Mouse (Mus musculus) thymus, postnatal 14 days (tissue): ENCODE results near the gene Hscb.
"Not testable (repeated sequence)": the region's sequence is repeated elsewhere in the genome, so short reads cannot be mapped to it uniquely, and the experiment has no call there.

Experiments used
- DNase-seq: peaks from one replicate; pipeline ENCODE4 v3.0.0; 2021

Hscb gene

DNA sequence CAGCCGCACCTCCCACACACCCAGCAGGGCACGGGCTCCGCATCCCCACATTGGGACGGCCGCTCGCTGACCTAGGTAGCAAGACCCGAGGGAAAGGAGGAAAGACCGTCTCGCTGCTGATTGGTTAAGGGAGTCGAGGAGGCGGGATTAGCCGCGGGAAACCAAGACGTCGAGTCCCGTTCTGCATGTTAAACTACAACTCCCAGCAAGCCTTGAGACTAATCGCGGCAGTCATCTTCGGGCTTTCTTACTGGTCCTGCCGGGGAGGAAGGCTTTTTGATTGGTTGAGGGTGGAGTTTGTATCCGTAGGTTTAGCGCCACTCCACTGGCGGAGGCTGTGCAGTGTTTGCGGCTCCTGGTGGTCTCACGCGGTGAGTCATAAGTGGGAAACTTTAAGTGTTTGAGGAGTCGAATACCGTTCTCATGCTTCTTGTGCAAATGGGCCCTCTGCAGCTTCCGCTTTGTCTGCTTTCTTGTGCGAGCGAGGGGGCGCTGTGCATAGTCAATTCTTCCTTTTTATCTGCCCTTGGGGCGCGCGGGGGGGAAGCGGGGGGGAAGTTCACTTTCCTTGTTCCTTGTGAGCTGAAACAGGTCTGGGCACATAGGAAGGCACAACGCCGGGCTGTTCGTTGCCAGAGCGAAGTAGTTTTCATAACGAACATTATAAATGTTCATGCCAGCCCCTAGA lies at the start of gene Hscb, which contains the start of gene Chek2:
TSS of gene Hscb (minus strand) at position 100 of the 688 bp plus-strand sequence.
TSS of gene Chek2 (plus strand) at position 302 of the 688 bp plus-strand sequence.
- peak; percentile 97 for DNase-seq

DNA sequence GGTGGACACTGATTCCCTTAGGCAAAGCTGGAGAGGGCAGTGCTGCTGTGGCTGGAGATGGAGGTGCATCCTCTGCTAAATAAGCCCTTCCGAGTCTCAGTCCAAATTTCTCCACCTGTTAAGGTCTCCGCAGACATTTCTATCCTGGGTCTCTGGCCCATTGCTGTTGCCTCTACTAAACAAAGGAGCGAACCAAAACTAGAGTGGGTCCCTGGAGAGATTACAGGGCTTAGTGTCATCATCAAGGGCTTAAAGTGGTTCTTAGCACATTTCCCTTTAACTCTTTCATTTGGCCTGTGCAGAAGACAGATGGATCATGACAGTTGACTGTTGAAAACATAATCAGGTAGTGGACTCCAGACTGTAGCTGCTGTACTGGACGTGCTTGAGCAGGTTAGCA lies 49.0 kb upstream of the Hscb start:
- DNase-seq, result no peak

DNA sequence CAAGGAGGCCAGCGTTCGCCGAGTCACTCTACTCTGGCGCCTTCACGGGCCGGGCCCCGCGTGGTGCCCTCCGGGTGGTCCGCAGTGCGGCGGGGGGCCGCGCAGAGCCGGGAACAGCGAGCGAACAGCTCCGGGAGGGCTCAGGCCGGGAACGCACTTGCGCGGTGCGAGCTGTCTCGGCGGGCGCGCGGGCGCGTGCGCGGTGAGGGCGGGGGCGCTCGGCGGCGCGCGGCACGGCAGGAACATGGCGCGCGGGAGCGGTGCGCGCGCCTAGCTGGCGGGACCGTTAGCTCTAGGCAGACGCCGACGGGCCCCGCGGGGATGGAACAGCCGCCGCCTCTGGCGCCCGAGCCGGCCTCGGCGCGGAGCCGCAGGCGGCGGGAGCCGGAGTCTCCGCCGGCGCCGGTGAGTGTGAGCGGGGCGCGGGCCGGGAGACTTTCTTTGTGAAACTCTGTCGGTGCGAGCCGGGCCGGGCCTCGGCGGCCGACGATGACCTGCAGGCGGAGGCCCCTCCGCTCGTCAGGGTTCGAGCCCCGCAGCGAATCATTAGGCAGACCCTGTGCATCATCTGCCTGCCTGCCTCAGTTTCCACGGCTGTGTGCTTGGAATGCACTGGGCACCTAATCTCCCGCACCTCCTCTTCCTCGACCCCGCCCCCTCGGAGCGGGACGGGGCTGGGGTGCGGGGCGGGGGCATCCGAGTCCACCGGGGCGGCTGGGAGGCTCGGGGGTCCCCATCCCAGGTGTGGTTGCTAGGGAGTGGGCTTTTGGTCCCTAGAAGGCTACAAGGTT lies 40.2 kb upstream of the Hscb start, which contains the start of gene Ttc28:
TSS of gene Ttc28 (plus strand) at position 220 of the 791 bp plus-strand sequence.
- DNase-seq, result peak; percentile 91

DNA sequence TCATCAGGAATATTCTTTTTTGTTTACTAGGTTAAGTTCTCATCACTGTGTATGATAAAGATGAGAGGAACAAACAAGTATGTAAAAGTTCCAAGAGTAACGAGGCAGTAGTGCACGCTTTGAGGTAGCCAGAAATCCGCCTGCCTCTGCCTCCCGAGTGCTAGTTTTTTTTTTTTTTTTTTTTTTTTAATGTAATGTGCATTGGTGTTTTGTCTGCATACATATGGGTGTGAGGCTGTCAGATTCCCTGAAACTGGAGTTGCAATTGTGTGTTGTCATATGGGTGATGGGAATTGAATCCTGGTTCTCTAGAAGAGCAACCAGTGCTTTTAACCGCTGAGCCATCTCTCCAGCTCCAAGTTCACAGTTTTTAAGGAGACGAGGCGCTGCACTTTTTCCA lies 39.5 kb upstream of the Hscb start:
- no peak for DNase-seq

DNA sequence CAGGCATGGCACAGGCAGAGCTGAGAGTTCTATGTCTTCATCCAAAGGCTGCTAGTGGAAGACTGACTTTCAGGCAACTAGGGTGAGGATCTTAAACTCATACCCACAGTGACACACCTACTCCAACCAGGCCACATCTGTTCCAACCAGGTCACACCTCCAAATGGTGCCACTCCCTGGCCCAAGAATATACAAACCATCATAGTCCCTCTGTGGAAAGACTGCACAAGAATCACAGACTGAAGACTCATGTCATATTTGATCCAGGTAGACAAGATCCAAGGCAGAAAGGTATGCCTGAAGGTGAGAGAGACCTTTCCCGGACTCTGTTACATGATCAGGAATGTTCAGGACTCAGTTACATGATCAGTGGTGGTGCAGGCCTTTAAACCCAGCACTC lies 38.9 kb upstream of the Hscb start:
- not testable (repeated sequence) for DNase-seq

DNA sequence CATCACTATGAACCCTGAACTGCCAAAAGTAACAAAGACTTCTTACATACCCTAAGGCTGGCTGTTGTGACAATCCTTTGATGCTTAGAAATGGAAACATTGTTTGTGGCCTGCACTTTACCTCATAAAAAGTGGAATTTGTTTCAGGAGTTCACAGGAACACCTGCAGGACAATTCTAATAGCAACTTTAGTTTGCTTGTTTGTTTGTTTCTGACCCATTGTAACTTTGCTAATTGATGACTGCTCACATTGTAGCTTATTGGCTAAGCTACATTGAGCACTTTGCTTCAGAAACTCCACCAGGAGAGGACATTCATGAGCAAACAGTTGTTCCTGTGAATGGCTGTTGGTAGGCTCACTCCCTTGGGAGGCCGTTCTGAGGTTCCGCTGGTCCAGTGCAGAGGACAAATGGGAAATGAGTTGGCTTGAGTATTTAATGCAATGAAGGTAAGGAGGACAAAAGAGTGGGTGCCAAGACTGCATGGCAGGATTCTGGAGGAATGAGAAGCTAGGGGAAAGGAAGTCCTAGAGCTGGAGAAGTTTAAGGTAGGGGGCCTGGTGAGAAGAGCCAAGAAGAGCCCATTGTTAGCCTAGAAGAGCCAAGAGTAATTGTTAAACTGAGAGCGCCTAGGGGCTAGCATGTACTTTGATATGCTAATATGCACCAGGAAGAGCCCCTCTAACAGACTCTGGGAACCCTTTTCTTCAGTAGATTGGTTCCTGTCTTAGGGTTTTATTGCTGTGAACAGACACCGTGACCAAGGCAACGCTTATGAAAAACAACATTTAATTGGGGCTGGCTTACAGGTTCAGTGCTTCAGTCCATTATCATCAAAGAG lies 38.3 kb upstream of the Hscb start:
- DNase-seq, result no peak

DNA sequence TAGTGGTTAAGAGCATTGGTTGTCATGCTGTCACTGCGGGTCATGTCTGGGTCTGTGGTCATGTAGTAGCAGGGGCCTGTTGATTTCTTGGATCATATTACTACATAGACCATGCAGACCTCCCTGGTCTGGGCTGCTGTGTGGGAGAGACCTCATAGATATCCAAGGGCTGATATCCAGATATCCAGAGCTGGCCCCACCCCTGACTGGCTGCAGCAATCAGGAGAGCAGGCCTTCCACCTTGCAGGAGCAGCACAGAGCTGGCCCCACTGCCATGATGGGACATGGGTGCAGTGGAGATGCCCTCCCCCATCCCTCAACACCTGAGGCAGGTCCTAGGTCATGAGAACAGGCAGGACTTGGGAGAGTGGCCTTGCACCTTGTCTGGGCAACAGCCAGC lies 35.7 kb upstream of the Hscb start:
- DNase-seq, result no peak

DNA sequence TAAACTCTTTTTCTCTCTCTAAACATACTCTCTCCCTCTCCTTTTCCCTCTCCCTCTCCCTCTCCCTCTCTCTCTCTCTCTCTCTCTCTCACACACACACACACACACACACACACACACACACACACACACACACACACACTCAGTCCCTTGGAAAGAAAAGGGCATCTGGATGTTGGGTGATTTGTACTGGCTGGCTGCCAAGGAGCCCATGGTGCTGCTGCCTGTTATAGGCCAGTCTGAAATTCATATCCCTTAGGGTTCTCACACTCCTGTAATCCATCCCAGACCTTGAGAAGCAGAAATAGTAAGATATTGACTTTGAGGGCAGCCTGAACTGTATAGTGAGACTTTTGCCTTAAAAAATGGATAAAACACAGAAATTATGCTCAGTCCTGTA lies 35.1 kb upstream of the Hscb start:
- no peak for DNase-seq

DNA sequence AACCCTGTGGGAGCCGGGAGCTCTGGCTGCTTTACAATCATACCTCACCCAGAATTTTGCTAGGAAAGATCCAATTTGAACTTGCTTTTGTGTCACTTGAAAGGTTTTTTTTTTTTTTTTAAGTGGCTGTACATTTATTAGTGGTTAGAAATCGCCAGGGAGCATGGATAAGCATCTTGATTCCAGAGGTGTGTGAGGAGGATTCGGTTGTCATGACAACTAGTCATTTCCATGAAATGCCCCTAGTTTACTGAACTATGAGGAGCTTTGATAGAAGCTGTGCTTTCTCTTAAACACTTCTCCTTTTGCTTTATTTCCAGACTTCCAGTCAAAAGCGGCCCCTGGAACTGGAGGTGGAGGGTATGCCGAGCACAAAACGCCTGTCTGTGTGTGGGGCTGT lies 33.6 kb upstream of the Hscb start:
- no peak for DNase-seq

DNA sequence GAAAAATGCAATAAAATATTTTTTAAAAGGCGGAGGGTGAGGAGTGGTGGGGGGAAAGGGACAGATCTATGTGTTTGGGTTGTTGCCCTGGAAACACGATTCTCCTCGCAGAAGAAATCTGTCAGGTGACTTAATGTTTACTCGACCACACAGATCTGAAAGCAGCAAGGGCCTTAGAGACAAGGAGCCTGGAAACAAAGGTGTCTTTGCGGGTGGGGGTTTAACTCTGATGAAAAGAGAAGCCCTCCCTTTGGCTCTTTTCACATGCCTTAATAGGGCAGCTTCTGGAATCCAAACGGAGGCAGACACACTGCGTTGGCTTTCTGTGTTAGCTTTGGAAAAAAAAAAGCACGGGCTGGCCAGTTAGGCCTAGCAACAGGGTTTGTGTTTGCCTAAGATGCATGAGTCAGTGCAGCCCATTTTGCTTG lies 29.7 kb upstream of the Hscb start:
- no peak for DNase-seq

DNA sequence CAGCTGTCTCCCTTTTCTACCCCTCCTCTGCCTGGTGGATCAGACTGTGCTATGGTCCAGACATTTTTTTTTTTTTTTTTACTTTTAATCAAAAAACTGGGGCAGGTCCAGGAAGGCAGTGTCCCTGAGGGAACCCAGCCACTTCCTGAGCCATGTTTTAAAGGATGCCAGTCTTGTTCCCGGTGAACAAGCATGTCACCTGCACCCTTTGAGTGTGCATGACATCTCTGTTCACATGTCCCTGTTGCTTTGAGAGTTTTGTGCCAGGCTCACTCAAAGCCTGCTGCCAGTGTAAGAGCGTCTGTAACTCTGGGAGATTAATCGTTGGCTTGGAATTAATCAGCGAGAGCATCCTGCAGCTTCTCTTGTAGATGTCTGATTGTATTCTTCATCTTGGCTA lies 28.9 kb upstream of the Hscb start:
- DNase-seq, result no peak

DNA sequence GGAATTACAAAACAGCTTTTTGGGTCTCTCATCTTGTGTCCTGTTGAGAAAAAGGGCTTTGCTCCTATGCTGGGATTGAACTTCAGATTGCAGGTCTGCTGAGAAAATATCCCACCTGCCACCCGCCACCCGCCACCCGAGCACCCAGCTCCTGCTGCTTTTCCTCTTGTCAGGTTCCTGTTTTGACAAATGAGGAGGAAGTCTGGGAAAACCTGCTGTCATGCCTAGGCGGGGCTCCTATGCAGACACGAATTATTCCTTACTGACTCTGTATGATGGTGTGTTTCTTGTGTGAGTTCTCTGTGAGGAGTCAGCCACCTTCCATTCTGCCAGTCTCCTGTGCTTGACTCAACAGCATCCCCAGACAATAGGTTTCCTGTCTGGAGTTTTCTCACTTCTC lies 20.9 kb upstream of the Hscb start:
- no peak for DNase-seq

DNA sequence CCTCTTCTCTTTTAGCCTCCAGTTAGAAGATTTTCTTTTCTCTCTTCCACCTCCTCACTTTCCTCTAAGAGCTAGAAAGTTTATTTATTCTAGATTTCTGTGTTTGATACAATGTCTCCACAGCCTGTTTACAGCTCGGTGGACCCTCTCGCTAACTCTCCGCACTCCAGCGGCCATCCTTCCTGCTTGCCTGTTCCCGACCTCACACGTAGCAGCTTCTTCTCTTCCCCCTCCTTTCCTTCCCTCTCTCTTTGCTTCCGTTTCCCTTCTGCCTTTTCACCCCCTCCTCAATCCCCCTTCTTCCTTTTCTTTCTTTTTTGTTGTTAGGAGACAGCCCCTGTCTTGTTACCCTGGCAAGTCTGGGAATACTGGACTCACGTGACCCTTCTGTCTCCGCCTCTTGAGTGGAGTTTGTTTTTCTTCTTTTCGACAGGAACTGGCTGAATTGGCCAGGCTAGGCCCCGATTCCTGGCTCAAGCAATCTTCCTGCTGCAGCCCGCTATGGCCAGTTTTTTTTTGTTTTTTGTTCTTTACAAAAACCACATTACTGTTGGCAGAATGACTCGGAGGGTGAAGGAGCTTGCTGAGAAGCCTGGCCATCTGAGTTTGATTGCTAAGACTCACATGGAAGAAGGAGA lies 19.6 kb upstream of the Hscb start:
- no peak for DNase-seq

DNA sequence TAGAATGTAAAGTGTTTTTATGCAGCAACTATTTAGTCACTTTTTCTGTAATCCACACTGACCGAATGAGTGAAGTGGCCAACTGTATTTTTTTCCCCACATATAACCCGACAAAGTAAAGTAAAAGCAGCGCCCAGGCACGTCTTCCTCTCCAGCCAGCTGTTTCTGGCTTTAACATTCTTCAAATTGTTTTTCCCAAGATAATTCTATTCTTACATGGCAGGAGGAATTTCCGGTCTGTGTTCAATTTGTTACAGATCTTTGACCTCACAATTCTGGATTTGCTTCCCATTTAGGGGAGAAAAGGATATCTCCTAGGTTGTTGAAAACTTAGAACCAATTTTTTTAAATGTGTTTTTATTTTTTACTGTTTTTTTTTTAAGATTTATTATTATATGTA lies 17.5 kb upstream of the Hscb start:
- no peak for DNase-seq

DNA sequence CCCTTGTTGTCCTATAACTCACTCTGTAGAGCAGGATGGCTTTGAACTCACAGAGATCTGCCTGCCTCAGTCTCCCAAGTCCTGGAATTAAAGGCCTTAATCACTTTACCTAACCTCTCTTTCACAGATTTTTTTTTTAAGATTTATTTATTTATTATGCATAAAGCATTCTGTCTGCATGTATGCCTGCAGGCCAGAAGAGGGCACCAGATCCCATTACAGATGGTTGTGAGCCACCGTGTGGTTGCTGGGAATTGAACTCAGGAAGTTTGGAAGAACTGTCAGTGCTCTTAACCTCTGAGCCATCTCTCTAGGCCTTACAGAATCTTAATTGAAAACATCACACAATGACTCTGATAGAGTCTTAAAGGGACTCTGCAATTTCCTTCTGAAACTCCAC lies 13.4 kb upstream of the Hscb start:
- no peak for DNase-seq

DNA sequence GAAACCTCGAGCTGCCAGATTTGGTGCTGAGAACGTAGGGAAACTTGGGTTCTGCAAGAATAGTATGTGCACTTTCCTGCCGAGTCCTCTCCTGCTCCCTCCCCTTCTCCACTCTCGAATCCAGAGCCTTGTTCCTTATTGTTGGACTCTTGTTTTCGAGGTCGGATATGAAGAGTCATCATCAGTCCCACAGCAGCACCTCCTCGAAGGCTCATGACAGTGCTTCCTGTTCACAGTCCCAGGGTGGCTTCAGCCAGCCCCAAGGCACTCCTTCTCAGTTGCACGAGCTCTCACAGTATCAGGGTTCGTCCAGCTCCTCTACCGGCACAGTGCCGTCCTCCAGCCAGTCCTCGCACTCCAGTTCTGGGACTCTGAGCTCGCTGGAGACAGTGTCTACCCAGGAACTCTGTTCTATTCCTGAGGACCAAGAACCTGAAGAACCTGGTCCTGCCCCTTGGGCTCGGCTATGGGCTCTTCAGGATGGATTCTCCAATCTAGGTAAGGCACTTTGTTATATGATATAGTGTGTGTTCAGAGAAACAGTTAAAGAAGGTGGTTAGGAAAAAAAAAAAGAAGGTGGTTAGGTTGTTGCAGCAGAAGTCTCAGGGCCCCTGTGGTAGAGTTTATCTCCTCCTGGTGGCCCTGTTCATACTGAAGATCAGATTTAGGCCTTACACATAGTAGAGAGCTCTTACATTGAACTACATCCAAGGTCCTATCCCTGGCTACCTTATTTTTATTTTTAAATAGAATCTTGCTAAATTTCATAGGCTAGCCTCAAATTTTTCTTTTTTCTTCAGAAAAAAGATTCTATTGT lies 1.7 kb upstream of the Hscb start:
- peak; percentile 19 for DNase-seq

DNA sequence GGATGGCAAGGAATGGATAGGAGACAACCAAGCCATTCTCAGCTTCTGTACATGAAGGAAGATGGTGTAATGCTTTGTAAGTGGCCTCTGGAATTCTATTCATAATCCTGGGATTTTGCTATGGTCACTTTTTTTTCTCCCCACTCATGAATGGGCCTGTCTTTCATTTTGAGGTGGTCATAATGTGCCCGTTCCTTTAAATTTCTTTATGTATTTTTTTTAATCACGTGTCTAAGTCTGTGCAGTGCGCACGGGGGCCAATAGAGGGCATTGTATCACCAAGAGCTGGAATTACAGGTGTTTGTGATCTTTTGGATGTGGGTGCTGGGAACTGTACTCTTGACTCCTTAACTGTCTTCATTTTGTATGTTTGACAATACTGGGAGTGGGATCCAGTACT lies 888 bp upstream of the Hscb start:
- peak; percentile 76 for DNase-seq

DNA sequence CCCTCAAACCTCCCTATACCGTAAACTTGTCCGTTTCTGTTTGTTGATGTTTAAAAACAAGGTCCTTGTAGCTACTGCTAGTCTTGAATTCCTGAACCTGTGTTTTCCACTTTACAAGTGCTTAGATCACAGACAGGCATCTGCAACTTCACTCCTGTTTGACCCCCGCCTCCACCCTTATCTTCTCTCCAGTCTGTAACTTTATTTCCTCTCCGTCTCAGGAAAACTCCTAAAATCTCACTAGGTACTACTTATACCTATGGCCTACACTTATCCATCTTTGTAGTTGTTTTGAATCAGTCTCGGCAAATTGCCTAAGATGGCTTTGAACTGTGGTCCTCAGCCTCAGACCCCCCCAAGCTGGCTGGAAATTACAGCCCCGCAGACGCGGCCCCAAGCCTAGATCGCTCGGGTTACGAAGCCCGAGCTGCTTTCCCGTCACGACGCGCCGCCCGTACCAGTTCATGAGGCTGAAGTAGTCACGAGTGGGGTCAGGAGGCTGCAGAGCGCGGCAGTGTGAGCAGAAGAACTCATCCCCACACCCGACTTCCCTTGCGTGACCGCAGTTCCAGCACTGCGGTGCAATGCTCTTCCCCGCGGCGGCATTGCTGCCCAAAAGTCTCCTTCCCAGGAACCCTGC lies 419 bp downstream of the Hscb start:
- no peak for DNase-seq

DNA sequence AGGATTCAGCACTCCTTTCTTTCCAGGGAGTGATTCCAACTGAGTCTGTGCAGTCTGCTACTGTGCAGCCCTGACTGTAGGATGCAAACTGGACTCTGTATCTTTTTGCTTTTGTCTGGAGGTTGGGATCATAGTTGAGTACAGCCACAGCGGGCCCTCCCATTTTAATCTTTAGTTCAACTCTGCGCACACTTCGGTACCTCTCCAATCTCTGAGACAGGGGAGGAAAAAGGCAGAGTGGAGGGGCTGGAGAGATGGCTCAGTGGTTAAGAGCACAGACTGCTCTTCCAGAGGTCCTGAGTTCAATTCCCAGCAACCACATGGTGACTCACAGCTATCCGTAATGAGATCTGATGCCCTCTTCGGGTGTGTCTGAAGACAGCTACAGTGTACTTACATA lies 1.6 kb downstream of the Hscb start:
- DNase-seq, result not testable (repeated sequence)

DNA sequence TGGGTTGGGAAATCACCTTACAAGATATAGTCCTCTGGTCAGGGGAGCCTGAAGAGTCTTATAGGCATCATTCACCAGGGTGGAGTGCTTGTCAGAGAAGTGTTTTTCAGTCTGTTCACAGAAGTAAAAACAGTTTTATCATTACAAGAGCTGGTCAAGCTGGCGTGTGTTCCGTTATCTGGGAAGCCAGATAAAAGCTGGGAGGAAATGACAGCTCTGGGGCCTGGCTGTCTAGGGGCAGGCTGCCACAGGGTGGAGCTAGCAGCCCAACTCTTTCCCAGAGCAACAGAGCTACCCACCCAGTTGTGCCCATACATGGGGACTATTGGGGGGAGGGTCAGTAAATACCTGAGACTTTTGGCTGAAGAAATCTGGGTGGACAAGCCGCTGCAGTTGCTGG lies 3.6 kb downstream of the Hscb start:
- DNase-seq, result peak; percentile 48

DNA sequence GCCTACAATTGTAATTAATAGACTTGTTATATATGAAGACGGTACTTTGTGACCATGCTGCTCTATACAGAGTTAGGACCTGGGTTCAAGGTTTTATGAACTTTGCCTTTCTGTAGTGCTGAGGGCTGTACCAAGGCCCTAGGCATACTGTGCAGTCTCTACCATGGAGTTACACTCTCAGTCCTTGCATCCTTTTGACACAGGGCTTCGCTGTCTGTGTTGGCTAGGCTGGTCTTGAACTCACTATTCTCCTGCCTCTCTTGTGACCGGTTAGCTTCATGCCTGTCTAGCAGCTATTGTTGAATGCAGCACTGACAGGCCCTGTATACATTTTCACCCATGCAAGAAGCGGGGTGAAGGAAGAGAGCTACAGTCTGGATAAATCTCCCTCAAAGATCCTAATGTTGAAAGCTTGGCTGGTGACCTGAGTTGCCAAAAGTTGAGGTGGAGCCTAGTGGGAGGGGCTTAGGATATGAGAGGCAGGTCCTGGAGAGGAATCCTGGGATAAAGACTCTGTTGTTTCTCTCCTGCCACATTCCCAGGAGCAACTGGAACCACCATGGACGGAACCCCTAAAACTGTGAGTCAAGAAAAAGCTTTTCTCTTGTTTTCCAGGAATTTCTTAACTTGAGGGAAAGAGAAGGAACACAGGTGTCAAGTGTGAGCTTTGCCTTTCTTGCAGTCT lies 8.4 kb downstream of the Hscb start:
- DNase-seq, result no peak
